Mouse (Mus musculus) embryonic fibroblast, embryonic 13.5 days (primary cell): ENCODE measurements around the gene Alpk1.

Source experiments
- CTCF ChIP-seq: IDR thresholded peaks from 2 replicates; pipeline ENCODE4 v1.5.1; 2011; ENCODE audit warnings: mild to moderate bottlenecking, control low read depth, low read length, moderate library complexity, borderline replicate concordance; ENCODE audit not compliant: insufficient read depth
- POLR2A ChIP-seq: IDR thresholded peaks from 2 replicates; pipeline ENCODE4 v1.6.1; 2011; ENCODE audit warnings: low read depth, mild to moderate bottlenecking, control low read depth, low read length, moderate library complexity

DNA sequence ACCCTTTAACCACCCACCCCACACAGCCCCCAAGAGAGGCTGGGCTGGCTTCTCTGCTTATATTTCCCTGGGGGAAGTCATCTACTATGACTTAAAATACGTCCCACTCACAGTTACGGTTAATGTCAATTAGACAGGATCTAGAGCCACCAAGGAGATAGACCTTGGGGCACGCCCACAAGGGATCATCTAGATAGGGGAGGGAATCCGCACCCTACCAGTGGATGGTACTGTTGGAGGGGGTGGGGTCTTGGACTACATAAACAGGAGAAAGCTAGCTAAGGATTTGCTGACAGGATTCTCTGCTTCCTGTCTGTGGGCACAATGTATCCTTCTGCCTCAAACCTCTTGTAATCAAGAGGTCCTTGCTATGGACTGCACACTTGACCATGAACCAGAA, 24.1 kb upstream of the Alpk1 start:
- TF ChIP-seq CTCF, result no peak
- TF ChIP-seq POLR2A, result no peak
